Mouse (Mus musculus) heart, embryonic 13.5 days (tissue): Measurements from ENCODE around the gene Plxna2. TPM values are rescaled to one million over a fixed set of nuclear protein-coding genes. Genes with fewer than 3 reads are reported as not detected.

Experiments
- ATAC-seq: fragments of 200-750 bp; cut with Nextera tagmentation; 2 replicates; pipeline ENCODE4 v1.8.0; 2017; ENCODE audit warnings: moderate TSS enrichment; ENCODE audit not compliant: insufficient number of reproducible peaks, low FRiP score, low TSS enrichment; ENCODE audit errors: extremely low read depth
- H3K27ac ChIP-seq: fragments of 300-500 bp; sonication (generic); replicated peaks from 2 replicates; pipeline ENCODE4 v1.5.1; 2015; ENCODE audit warnings: moderate library complexity, mild to moderate bottlenecking, inconsistent platforms
- H3K27me3 ChIP-seq: fragments of 300-500 bp; sonication (generic); replicated peaks from 2 replicates; pipeline ENCODE4 v1.6.1; 2015; ENCODE audit warnings: mild to moderate bottlenecking, inconsistent platforms
- H3K36me3 ChIP-seq: fragments of 300-500 bp; sonication (generic); 2 replicates; pipeline ENCODE4 v1.6.1; 2015; ENCODE audit warnings: mild to moderate bottlenecking, inconsistent platforms
- H3K4me1 ChIP-seq: fragments of 300-500 bp; sonication (generic); 2 replicates; pipeline ENCODE4 v1.6.1; 2015; ENCODE audit warnings: inconsistent platforms
- H3K4me2 ChIP-seq: fragments of 300-500 bp; sonication (generic); 2 replicates; pipeline ENCODE4 v1.6.1; 2015; ENCODE audit warnings: inconsistent platforms, mild to moderate bottlenecking, moderate library complexity
- H3K4me3 ChIP-seq: fragments of 300-500 bp; sonication (generic); 2 replicates; pipeline ENCODE4 v1.5.1; 2015; ENCODE audit warnings: moderate library complexity, mild to moderate bottlenecking, inconsistent platforms
- H3K9ac ChIP-seq: fragments of 300-500 bp; sonication (generic); 2 replicates; pipeline ENCODE4 v1.6.1; 2015; ENCODE audit warnings: inconsistent platforms, mild to moderate bottlenecking, moderate library complexity
- H3K9me3 ChIP-seq: fragments of 300-500 bp; sonication (generic); 2 replicates; pipeline ENCODE4 v1.6.1; 2016; ENCODE audit warnings: inconsistent platforms
- WGBS: fragments of 180-500 bp; shearing (Covaris S2); methylation state at CpG from one replicate; pipeline ENCODE4 v1.1.7; 2015; ENCODE audit warnings: mixed read lengths; 5-methylcytosine and 5-hydroxymethylcytosine counted together
- polyA plus RNA-seq: library from polyadenylated mRNA; unstranded; fragments of >200 nt; fragmentation: Nextera tagmentation; extraction: Ambion mirVana; gene quantifications from 2 replicates; pipeline ENCODE4 v1.2.1, GENCODE M21; 2015

Gene Plxna2
- polyA plus RNA-seq, 1 experiment from 2014 or later: 6.3 TPM

DNA sequence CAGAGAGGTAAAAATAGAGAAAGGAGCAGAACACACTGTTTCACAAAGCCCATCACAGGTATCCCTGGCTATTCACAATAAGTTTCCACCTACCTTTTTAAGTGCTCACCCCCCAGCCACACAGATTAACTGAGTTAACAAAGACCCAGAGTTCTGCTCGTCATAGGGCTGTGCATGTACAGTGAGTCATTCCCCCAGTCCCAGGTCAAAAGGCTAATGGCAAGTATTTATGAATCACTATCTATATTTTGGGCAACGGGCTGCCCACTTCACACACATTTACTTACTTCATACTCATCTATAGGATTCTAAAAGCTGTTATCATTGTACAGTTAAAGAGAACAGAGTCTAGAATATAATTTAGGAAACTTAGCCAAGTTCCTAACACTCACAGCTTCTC, 70.1 kb downstream of the Plxna2 start:
- Histone ChIP-seq H3K9ac (no peak overlapping the region), H3K36me3 (no peaks in the 10 kb centered on the region), H3K4me3 (no peak overlapping the region), H3K4me2 (no peak overlapping the region), H3K4me1 (peaks cover 60% of the 10 kb centered on the region), H3K27ac (peak overlapping the region; percentile 81), H3K27me3 (no peaks in the 10 kb centered on the region), H3K9me3 (no peaks in the 10 kb centered on the region)
- WGBS: 18% methylated on average over 2 of the region's 2 CpGs
- no peak for ATAC-seq

DNA sequence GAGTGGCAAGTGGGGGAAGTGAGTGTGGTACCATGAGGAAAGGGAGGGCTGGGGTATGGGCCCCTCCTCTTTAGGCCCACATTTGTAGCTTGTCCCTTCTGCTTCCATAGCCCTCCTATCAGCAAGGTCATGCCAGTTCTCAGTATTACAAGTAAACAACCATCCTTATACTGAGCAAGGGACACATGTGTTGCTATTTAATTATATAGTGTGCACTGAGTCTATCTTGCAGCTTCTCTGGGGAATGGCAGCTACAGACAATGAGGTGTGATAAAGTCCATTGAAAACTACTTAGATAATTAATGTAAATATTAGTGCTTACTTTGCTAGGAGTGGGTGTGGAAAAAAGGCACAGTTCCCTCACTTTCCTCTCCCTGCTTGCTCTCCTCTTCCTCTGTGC, 75.0 kb downstream of the Plxna2 start:
- Histone ChIP-seq H3K9ac (no peak overlapping the region), H3K4me3 (no peak overlapping the region), H3K4me2 (no peak overlapping the region), H3K9me3 (no peaks in the 10 kb centered on the region), H3K4me1 (peaks cover 74% of the 10 kb centered on the region), H3K36me3 (no peaks in the 10 kb centered on the region), H3K27me3 (no peaks in the 10 kb centered on the region), H3K27ac (0 out of 2 replicates have a peak overlapping the region, but pooled peaks have one; percentile 1)
- ATAC-seq: no peak

DNA sequence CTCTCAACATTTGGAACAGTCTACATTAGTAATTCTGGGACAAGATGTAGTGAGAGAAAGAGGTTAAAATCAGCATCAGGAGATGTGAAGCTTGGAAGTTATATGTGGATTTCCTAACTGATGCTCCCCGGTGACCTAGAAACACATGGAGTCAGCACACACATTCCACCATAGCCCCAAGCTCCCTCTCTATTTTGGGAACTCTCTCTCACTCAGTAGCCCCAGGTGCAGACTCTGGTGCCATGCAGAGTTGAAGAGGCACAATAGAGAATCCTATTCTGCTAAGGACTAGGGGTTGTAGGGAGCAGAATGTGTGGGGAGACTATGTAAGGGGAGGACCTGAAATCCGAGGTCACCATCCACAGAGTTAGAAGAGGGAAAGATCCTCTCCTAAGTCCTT, 75.5 kb downstream of the Plxna2 start:
- H3K9ac ChIP-seq: no peak overlapping the region
- H3K27ac ChIP-seq: 0 out of 2 replicates have a peak overlapping the region, but pooled peaks have one; percentile 3
- ATAC-seq: no peak
- no peaks in the 10 kb centered on the region for H3K9me3 ChIP-seq
- H3K4me1 ChIP-seq: peaks cover 71% of the 10 kb centered on the region
- no peaks in the 10 kb centered on the region for H3K27me3 ChIP-seq
- 41% methylated on average over 2 of the region's 2 CpGs for WGBS
- H3K4me3 ChIP-seq: no peak overlapping the region
- H3K36me3 ChIP-seq: no peaks in the 10 kb centered on the region
- no peak overlapping the region for H3K4me2 ChIP-seq

DNA sequence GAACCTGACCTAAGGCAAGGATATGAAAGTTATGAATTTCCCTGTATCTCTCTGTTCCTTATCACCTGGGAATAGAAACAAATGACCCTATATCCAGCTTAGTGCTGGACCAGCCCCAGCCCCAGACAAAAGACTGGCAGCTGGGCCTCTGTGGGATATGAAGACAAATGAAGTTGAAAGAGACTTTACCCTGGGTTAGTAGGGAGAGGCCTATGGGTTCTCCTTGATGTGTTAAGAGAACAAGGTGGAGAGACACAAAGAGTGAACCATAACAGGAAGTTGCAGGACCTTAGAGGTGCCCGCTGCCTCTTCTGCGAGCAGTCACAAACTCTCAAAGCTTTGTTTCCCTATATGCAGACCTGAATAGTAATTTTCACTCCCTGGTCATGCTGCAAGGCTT, 76.8 kb downstream of the Plxna2 start:
- Histone ChIP-seq H3K4me3 (no peak overlapping the region), H3K4me2 (no peak overlapping the region), H3K4me1 (peaks cover 67% of the 10 kb centered on the region), H3K27me3 (no peaks in the 10 kb centered on the region), H3K9ac (no peak overlapping the region), H3K36me3 (no peaks in the 10 kb centered on the region), H3K27ac (no peak overlapping the region), H3K9me3 (no peaks in the 10 kb centered on the region)
- no peak for ATAC-seq
- 75% methylated on average over 2 of the region's 2 CpGs for WGBS

DNA sequence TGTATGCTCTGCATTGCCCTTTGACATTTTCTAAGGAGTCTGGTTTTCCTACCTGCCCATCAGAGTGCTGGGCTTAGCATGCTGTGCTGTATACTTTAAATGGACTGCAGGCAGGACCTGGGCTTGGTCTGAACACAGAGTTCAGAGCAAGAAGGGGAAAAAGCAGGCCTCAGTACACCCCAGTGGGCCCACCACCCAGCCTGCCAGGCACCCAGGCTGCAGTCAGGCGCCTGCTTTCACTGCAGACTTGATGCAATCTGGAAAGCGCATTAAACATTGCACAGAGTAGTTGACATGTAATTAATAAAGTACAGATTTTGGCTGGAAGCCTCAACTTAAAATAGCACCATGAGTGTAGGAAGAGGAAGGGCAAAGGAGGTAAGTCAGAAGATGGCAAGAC, 79.4 kb downstream of the Plxna2 start:
- no peaks in the 10 kb centered on the region for H3K27me3 ChIP-seq
- no peaks in the 10 kb centered on the region for H3K36me3 ChIP-seq
- peaks cover 75% of the 10 kb centered on the region for H3K4me1 ChIP-seq
- H3K4me2 ChIP-seq: no peak overlapping the region
- peak overlapping the region; percentile 20; the same call in 1 of the 2 replicates for H3K27ac ChIP-seq
- H3K4me3 ChIP-seq: no peak overlapping the region
- WGBS: 66% methylated on average over 2 of the region's 2 CpGs
- H3K9ac ChIP-seq: no peak overlapping the region
- no peaks in the 10 kb centered on the region for H3K9me3 ChIP-seq
- no peak for ATAC-seq

DNA sequence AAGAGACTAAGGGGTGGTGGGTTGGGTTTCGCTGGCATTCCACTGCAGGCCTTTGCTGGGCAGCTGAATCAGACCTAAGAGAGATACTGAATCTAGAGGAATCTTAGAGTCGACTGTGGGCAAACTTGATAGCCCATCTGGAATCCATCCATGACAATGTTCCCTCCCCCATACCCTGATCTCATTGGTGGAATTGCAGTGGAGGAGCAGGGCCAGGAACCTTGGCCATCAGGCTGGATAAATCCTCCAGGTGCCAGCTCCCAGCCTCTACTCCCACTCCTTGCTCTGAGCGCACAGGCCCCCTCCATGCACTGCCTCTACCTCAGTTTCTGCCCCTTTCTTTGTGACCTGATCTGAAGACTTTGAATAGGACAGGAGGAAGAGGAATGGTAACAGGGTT, 81.3 kb downstream of the Plxna2 start:
- ATAC-seq: no peak
- Histone ChIP-seq H3K4me3 (no peak overlapping the region), H3K4me1 (peaks cover 62% of the 10 kb centered on the region), H3K9ac (no peak overlapping the region), H3K27ac (no peak overlapping the region), H3K4me2 (no peak overlapping the region), H3K36me3 (no peaks in the 10 kb centered on the region), H3K27me3 (no peaks in the 10 kb centered on the region), H3K9me3 (no peaks in the 10 kb centered on the region)
- 63% methylated on average over 3 of the region's 3 CpGs for WGBS

DNA sequence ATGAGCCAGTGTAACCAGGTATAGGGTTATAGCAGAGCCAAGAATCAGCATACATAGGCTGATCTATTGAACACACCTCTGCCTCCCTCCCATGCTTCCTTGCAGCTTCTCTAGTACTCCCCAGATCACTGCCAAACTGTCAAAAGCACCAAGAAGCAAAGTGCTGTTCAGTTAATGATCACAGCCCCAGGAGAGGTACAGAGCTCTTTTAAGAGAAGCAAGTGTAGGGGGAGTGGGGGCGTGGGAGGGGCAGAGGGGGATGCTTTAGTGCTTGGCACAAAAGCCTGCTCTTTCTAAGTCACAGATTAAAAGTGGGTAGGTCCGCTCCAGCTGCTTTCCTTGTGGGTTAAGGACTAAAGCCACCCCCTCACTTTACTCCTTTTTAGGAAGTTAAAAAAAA, 85.2 kb downstream of the Plxna2 start:
- H3K27ac ChIP-seq: no peak overlapping the region
- H3K4me1 ChIP-seq: peaks cover 29% of the 10 kb centered on the region
- H3K27me3 ChIP-seq: no peaks in the 10 kb centered on the region
- no peaks in the 10 kb centered on the region for H3K36me3 ChIP-seq
- no peak overlapping the region for H3K4me2 ChIP-seq
- no peaks in the 10 kb centered on the region for H3K9me3 ChIP-seq
- ATAC-seq: no peak
- no peak overlapping the region for H3K9ac ChIP-seq
- WGBS: 45% methylated on average over 2 of the region's 2 CpGs
- no peak overlapping the region for H3K4me3 ChIP-seq

DNA sequence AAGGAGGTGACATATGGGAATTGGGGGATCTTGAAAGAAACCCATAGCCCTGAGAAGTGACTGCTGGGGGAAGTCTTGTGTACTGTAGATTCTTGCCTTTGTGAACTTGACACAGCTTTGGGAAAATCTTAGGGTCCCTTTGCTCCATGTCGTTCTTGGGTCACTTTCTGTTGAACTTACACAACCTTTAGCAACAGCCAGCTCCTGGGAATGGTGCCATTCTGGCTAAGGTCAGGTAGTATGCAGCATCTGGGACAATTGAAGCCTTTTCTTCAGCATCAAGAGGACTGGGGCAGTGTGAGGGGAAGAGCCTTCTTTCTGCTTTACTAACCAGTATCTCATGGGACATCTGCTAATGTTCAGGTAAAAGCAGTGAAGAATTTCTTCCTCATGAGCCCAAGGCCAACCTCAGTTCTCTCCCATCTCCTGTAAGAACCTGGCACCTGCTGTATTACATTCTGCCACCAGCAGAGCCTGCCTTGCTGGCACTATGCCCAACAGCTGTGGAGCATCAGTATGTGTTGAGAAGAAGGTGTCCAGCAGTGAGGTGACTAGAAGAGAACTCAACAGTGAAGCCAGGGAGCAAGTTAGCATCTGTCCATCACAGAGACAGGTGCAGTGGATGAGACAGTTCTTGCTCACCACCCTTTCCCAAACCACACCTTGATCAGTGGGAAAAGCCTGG, 86.3 kb downstream of the Plxna2 start:
- Histone ChIP-seq H3K4me2 (no peak overlapping the region), H3K4me3 (no peak overlapping the region), H3K27ac (no peak overlapping the region), H3K36me3 (no peaks in the 10 kb centered on the region), H3K9me3 (no peaks in the 10 kb centered on the region), H3K9ac (no peak overlapping the region), H3K4me1 (peaks cover 23% of the 10 kb centered on the region), H3K27me3 (no peaks in the 10 kb centered on the region)
- WGBS: 76% methylated on average over 1 of the region's 1 CpGs
- ATAC-seq: no peak

DNA sequence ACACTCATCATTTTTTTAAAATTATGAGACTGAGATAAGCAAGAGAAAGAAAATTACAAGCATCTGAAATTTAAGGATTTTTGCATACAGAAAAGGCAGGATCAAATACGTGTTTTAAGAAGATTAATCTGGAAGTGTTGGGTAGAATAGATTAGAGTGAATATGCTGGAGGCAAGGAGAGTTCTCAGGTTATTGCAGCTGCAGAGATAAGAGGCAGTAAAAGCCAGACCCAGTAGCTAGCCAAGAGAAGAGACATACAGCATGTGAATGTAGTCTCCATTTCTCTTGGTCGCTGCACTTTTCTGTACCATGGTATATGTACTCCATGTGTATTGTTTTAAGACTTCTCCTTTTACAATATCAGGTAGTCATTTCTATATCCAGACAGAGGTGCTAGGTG, 88.5 kb downstream of the Plxna2 start:
- no peak overlapping the region for H3K9ac ChIP-seq
- H3K4me2 ChIP-seq: no peak overlapping the region
- H3K27ac ChIP-seq: no peak overlapping the region
- no peak overlapping the region for H3K4me3 ChIP-seq
- no peaks in the 10 kb centered on the region for H3K9me3 ChIP-seq
- ATAC-seq: no peak
- no peaks in the 10 kb centered on the region for H3K27me3 ChIP-seq
- 56% methylated on average over 2 of the region's 2 CpGs for WGBS
- H3K36me3 ChIP-seq: no peaks in the 10 kb centered on the region
- H3K4me1 ChIP-seq: peaks cover 10% of the 10 kb centered on the region; the same call in 1 of the 2 replicates

DNA sequence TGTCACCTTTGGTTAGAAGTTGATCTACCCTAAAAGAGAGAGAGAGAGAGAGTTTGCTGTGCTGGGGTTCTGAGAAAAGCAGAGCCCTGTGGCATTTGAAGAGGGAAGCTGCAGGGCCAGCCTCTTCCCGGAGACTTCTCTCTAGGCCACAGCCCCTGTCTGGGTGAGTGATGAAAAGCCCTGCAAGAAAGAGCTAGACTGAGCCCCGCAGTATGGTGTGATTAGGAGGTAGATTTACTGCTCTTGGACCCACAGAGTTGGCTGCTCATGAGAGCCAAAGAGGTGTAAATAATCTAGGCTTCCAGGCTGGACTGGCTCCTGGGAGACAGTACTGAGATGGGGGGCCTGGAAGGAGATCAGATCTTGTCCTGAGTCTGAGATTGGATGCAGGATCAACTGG, 94.4 kb downstream of the Plxna2 start:
- H3K4me1 ChIP-seq: peaks cover 4% of the 10 kb centered on the region
- H3K9ac ChIP-seq: no peak overlapping the region
- ATAC-seq: no peak
- H3K27ac ChIP-seq: no peak overlapping the region
- H3K27me3 ChIP-seq: no peaks in the 10 kb centered on the region
- H3K36me3 ChIP-seq: peaks cover 5% of the 10 kb centered on the region
- no peak overlapping the region for H3K4me3 ChIP-seq
- 42% methylated on average over 2 of the region's 2 CpGs for WGBS
- H3K9me3 ChIP-seq: no peaks in the 10 kb centered on the region
- H3K4me2 ChIP-seq: no peak overlapping the region

DNA sequence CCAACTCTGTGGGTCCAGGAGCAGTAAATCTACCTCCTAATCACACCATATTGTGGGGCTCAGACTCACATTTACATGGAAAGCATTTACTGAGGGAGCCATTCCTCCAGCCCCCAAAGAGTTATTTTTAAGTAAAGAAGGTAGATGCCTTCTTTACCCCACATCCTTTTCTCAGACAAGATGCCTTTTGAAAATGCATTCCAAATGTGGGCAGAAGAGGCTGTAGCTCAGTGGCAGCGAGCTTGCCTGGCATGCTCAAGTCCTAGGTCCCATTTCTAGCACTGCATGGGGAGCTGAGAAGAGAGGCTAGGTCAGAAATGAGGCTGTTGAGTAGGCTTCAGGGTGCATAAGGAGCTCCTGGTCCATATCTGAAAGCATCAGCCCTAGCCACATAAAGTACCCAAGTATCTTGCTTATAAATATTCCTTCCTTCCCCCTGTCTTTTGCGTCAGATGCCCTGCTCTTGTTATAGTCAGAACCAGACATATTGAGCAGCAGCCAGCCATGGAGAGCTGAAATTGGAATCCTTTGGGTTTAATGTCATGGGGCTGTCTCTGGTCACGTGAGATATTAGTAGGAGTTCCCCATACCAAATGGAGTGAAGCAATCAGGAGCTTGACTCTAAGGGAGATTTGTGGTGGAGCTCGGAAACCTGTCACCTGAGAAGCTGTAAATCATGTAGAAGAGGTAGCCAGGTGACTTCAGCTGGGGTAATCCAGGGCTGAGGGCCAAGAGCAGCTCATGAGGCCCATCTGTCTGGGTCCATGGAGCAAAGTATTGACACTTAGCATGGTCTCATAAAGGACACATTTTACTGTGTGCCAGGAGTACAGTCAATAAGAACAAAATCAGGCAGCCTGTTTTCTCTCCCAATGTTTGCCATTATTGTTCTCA, 96.4 kb downstream of the Plxna2 start:
- Histone ChIP-seq H3K27me3 (no peaks in the 10 kb centered on the region), H3K4me2 (no peak overlapping the region), H3K4me3 (no peak overlapping the region), H3K9ac (no peak overlapping the region), H3K9me3 (no peaks in the 10 kb centered on the region), H3K27ac (no peak overlapping the region), H3K4me1 (peaks cover 17% of the 10 kb centered on the region), H3K36me3 (peaks cover 5% of the 10 kb centered on the region)
- 81% methylated on average over 4 of the region's 4 CpGs for WGBS
- no peak for ATAC-seq
